Mouse (Mus musculus): ENCODE data around the gene Bahcc1. TPM values are rescaled to one million over a fixed set of nuclear protein-coding genes. Genes with fewer than 3 reads are reported as not detected.
A peak's percentile ranks its signal among the peaks of the same experiment; 100 is the strongest.

Gene Bahcc1
- polyA plus RNA-seq, 1 experiment = 5.9 TPM

DNA sequence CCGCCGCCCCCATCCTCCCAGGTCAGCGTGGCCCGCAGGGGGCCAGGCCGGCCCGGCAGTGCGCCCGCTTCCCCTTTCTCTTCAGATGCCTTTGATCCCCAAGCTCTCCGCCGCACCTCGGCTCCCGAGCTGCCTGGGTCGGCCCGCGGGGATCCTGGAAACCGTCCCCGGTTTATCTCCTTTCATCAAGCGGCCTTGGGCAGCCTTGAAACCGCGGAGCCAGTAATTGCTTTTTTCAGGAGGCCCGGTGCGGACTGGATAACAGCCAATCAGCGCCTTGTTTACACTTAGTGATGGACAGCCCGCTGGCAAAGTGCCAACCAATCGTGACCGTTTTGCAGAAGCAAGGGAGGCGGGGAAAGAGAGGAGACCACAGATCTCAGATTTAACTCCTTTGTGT, 1.4 kb upstream of the Bahcc1 start:
- Histone ChIP-seq H3K27ac (replicated peaks; ENCODE audit: low read depth, low read length) (no peak overlapping the region), H3K4me1 (ENCODE audit: control insufficient read depth, insufficient read depth, insufficient read length, low read length) (peaks cover 32% of the 10 kb centered on the region), H3K4me3 (ENCODE audit: insufficient read depth, low read depth, low read length) (peak overlapping the region; percentile 83)

DNA sequence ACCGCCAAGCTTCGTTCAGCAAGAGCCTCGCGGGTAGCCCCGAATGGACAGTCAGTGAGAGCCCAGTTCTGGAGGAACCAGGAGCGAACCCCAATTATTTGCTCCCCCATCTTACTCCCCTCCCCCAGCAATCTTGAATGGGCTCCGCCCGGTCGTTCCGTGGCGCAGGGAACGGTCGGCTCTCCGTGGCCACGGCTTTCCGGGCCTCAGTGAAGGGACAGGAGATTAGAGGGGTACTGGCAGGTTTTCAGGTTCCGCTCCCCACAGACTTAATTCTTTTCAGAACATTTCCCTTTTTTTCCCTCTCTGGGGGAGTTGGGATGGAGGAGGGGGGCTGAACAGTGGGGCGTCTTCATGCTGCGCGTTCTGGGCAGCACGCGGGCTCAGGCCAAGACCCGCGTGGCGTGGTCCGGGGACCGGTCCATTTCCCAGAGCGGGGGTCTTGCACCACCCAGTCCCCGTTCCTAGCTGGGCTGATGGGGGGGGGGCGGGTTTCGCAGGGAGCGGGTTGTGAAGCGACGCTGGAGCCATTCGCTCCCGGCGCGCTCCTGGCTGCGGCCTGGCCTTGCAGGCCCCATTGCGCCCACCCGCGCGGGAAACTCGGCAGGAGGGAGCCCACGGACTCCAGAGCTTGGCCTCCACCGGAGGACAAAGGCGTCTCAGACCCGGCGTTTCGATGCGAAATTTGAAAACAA, 841 bp downstream of the Bahcc1 start:
- Histone ChIP-seq H3K4me3 (ENCODE audit: insufficient read depth, low read depth, low read length) (peak overlapping the region; percentile 87), H3K4me1 (ENCODE audit: control insufficient read depth, insufficient read depth, insufficient read length, low read length) (peaks cover 12% of the 10 kb centered on the region), H3K27ac (replicated peaks; ENCODE audit: low read depth, low read length) (peak overlapping the region; percentile 83)

DNA sequence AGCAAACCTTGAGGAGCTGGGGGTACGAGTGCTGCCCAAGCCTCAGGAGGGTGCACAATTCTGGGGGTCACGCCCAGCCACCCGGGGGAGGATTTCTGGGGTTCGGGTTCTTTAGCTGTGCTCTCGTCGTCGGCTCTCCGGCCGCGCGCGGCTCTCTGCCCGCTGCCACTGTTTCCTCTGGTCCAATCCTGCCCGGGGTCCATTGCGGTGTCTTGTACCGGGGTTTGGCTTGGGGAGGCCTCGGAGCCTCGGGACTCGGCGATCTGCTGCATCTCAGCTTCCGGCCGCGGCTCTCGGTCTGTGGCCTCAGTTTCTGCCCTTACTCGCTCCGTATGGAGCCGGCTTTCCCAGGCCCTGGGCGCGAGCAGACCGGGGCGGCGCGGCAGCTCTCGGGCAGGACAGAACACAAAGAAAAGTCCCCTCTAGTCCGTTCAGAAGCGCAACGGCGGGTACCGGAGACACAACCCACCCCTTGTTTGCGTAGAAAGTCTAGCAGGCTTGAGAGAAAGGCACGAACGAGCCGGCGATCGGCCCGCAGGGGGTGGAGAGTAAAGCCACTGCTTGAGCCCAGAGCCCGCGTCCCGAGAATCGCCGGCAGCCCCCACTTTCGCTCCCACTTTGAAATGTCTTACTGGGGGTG, 1.5 kb downstream of the Bahcc1 start:
- Histone ChIP-seq H3K27ac (replicated peaks; ENCODE audit: low read depth, low read length) (peak overlapping the region; percentile 83), H3K4me3 (ENCODE audit: insufficient read depth, low read depth, low read length) (peak overlapping the region; percentile 87), H3K4me1 (ENCODE audit: control insufficient read depth, insufficient read depth, insufficient read length, low read length) (peaks cover 10% of the 10 kb centered on the region)

DNA sequence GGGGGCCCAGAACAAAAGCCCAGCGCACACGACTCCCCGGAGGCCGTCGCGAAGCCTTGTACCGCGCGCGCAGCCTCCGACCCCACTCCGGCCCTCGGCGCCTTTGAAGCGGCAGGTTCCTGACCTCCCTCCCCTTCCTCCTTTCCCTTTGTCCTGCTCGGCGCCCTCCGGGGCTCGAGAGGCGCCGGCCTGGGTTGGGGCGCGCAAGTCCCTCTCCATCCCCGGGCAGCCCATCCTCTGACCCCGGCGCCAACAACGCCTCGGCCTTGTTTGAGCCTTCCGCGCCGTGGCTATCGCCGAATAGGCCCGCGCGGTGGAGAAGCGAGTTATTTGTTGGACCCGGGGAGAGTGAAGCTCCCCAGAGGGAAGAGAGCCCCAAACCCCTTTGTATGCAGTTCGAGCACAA, 2.0 kb downstream of the Bahcc1 start:
- H3K27ac ChIP-seq (replicated peaks; ENCODE audit: low read depth, low read length) = peak overlapping the region; percentile 83
- peak overlapping the region; percentile 87 for H3K4me3 ChIP-seq (ENCODE audit: insufficient read depth, low read depth, low read length)
- H3K4me1 ChIP-seq (ENCODE audit: control insufficient read depth, insufficient read depth, insufficient read length, low read length) = peaks cover 12% of the 10 kb centered on the region

DNA sequence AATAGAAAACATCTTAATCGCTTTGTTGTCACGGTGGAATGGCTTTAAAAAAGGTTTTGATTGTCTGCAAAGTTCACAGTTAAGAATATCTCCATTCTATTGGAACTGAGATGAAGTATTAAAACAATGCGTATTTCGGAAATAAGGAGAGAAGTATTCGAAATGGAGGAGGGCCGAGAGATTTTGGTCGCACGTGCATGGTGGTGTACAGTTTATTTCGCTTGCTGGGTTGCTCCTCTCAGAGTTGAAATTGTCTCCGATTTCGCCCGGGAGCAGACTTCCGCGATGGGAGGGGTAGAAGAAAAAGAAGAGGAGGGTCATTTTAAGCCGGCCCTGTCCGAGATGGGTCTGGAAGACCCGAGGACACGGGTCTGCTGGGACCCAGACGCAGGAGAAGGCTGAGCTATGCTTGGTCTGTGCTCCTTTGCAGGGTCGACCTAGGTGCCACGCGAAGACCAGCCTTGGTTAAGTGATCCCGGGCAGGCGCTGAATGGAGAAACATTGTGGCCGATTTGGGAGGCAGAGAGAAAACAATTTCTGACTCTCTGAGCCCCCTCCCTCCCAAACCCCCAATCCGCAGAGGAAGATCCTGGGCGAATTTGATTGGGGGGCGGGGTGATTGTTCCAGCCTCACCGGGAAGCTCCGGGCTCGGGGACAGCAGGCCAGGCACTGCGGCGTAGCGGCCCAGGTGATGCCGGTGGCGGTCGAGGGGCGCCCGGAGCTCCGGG, 2.8 kb downstream of the Bahcc1 start:
- peak overlapping the region; percentile 85 for H3K27ac ChIP-seq (replicated peaks; ENCODE audit: low read depth, low read length)
- H3K4me1 ChIP-seq (ENCODE audit: control insufficient read depth, insufficient read depth, insufficient read length, low read length) = peaks cover 15% of the 10 kb centered on the region
- H3K4me3 ChIP-seq (ENCODE audit: insufficient read depth, low read depth, low read length) = peak overlapping the region; percentile 87

DNA sequence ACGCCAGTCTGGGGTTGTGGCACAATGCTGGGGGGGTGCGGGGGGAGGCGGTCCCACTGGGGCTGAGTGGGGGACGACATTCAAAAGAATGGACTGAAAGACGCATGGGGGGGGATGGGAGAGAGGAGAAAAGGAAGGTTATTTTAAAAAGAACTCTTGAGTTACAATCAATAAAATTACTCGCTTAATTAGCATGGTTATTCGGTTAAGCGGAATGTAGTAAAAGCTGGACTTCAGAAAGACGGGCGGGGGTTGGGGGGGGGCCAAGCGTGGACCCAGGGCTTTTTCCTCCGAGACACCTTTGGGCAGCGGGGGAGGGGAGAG, 3.3 kb downstream of the Bahcc1 start:
- Histone ChIP-seq H3K4me1 (ENCODE audit: control insufficient read depth, insufficient read depth, insufficient read length, low read length) (peaks cover 19% of the 10 kb centered on the region), H3K27ac (replicated peaks; ENCODE audit: low read depth, low read length) (peak overlapping the region; percentile 82), H3K4me3 (ENCODE audit: insufficient read depth, low read depth, low read length) (peak overlapping the region; percentile 87)

DNA sequence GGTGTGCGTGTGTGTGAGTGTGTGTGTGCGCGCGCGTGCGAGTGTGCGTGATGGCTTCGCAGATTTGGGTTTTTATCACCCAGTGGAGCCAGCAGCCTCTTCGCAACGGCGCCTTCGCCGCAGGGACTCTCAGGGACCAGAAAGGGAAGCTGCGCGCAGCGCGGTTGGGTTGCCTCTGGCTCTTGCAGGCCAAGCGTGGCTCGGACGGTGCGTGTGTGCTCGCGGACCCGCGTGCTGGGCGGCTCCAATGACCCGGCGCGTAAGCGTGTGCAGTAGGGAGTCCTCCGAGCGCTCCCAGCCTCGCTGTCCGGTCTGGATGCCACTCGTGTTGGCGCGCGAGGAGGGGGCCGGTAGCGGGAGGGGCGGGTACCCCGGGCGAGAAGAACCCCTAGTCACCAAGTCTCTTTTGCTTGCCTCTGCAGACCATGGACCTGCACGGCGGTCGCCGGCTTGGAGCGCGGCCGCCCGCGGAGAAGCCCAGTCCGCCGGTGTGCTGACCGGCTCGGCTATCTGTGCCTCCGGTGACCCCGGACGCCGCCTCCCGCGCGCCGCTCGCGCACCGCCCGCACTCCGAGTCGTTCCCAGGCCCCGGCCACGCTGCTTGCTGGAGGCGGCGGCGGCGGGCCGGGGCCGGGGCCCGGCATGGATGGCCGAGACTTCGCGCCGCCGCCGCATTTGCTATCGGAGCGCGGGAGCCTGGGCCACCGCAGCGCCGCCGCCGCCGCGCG, 3.9 kb downstream of the Bahcc1 start:
- Histone ChIP-seq H3K27ac (replicated peaks; ENCODE audit: low read depth, low read length) (peak overlapping the region; percentile 82), H3K4me3 (ENCODE audit: insufficient read depth, low read depth, low read length) (peak overlapping the region; percentile 87), H3K4me1 (ENCODE audit: control insufficient read depth, insufficient read depth, insufficient read length, low read length) (peaks cover 22% of the 10 kb centered on the region)

DNA sequence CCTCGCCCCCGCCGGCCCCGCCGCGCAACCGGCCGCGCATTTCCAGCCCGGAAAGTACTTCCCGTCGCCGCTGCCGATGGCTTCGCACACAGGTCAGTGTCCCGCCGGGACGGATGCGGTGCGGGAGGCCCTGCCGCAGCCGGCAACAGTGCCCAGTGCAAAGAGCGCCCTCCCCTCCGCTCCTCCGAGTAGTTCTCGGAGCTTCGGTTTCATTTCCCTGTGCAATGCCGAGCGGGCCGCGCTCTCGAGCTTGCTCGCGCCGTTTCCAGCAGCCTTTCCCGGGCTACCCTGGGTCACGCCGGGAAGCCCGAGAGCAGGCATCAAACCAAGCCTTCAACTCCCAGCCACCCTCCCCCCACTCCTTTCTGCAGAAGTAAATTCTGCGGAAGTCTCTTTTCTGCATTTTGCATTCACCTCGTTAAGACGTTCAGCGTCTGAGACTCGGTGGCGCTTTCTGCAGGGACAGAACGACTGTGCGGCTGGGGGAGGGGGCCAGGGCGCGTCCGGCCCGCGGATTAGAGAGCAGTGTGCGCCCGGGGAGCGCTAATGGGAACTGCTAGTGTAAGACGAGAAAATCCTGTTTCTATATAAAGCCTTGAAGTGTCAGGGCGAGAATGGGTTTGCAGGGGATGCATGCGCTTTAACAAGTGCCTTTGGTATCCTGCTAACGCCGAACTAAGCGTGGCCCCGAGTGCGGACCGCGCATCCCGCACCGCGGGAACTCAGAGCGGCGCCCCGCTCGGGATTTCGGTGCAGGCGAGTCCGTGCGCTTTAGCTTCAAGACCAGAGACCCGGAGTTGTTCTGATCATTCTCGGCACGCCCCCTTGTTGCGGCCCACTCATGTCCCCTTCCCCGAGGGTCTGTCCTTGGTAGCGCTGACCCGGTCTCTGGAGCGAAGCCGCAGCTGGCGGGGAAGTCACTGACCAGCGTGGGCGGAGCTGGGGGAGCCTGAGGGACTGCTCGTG, 4.7 kb downstream of the Bahcc1 start:
- peak overlapping the region; percentile 82 for H3K27ac ChIP-seq (replicated peaks; ENCODE audit: low read depth, low read length)
- H3K4me3 ChIP-seq (ENCODE audit: insufficient read depth, low read depth, low read length) = peak overlapping the region; percentile 87
- peaks cover 27% of the 10 kb centered on the region for H3K4me1 ChIP-seq (ENCODE audit: control insufficient read depth, insufficient read depth, insufficient read length, low read length)

DNA sequence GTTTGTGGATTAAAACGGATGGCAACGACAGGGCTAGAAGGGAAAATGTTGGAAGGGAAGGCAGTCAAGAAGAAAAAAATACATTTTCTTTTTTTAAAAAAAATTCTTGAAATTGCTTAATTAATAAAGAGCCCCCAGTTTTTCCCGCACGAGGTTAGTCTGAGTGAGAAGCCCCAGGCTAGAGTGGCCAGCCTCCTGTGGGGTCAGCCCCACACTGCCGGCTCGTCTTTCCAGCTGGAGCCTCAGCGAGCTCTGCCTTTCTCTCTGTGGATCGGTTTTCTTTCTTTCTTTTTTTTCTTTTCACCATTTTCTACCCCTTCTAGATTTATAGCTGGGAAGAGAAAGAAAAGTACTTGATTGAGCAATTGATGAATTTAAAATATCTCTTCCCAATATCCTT, 5.6 kb downstream of the Bahcc1 start:
- H3K27ac ChIP-seq (replicated peaks; ENCODE audit: low read depth, low read length) = peak overlapping the region; percentile 23
- H3K4me1 ChIP-seq (ENCODE audit: control insufficient read depth, insufficient read depth, insufficient read length, low read length) = peaks cover 34% of the 10 kb centered on the region
- peak overlapping the region; percentile 33 for H3K4me3 ChIP-seq (ENCODE audit: insufficient read depth, low read depth, low read length)

DNA sequence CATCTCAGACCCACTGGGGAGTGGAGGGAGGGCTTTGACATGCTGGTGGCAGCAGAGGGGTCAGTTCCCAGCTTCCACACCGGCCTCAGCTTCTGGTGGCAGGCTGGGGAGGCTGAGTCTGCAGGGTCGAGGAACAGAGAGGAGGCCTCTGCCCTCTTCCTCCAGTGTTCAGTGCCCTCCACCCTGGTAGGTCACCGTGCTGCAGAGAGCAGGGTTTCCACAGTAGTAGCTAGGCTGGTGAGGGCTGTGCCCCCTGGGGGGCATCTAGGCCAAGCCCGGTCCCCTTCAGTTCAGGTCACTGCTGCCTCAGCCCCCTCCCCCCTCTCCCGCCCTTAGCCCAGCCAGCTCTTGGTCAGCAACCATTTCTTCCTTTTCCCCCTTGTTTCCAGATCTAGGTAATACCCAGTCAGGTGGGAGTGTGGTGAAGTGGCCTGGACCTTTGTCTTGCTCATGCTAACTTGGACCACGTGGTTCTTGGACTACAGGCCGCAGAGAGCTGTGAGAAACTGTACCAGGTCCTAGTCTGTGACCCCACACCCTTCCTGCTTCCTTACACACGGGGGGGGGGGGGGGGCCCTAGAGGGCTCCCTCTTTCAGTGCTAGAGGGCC, 6.1 kb downstream of the Bahcc1 start:
- Histone ChIP-seq H3K4me1 (ENCODE audit: control insufficient read depth, insufficient read depth, insufficient read length, low read length) (peaks cover 36% of the 10 kb centered on the region), H3K4me3 (ENCODE audit: insufficient read depth, low read depth, low read length) (peak overlapping the region; percentile 33), H3K27ac (replicated peaks; ENCODE audit: low read depth, low read length) (peak overlapping the region; percentile 23)

DNA sequence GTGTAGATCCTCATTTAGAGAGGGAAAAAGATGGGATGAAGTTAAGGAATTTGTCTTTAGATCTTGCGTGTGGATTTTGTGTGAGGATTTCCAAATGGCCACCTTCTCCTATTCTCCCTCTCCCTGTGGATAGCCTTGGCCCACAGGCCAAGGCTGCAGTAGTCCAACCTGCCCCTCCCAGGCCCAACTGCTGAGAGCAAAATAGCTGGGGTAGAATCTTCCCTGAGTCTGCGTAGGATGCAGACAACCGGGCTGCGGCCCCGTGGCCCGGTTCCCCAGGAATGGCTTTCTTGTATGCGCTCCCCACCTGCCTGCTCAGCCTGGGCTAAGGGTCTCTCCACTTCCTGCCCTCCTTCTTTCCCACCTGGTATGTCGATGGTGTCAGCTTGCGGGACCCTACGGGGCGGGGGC, 6.8 kb downstream of the Bahcc1 start:
- peak overlapping the region; percentile 78 for H3K27ac ChIP-seq (replicated peaks; ENCODE audit: low read depth, low read length)
- H3K4me3 ChIP-seq (ENCODE audit: insufficient read depth, low read depth, low read length) = peak overlapping the region; percentile 17
- H3K4me1 ChIP-seq (ENCODE audit: control insufficient read depth, insufficient read depth, insufficient read length, low read length) = peaks cover 38% of the 10 kb centered on the region

DNA sequence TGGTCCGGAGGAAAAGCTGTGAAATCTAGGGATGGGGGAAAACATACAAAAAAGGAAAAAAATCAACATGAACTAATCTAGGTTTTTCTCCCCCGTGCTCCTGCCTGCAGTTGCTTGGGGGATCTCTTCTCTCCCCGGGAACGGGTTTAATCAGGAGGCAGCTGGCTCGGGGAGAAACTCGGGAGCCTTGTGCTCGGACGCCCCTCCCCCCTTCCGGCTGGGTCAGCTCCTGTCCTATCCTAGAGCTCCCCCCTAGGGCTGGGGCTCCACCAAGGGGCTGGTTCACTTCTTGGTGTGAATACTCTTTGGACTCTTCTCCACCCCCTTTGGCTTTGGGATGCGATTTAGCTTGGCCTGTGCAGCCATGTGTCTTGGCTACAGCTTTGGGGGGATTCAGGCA, 7.5 kb downstream of the Bahcc1 start:
- peaks cover 39% of the 10 kb centered on the region for H3K4me1 ChIP-seq (ENCODE audit: control insufficient read depth, insufficient read depth, insufficient read length, low read length)
- H3K27ac ChIP-seq (replicated peaks; ENCODE audit: low read depth, low read length) = peak overlapping the region; percentile 45; the same call in 1 of the 2 replicates

DNA sequence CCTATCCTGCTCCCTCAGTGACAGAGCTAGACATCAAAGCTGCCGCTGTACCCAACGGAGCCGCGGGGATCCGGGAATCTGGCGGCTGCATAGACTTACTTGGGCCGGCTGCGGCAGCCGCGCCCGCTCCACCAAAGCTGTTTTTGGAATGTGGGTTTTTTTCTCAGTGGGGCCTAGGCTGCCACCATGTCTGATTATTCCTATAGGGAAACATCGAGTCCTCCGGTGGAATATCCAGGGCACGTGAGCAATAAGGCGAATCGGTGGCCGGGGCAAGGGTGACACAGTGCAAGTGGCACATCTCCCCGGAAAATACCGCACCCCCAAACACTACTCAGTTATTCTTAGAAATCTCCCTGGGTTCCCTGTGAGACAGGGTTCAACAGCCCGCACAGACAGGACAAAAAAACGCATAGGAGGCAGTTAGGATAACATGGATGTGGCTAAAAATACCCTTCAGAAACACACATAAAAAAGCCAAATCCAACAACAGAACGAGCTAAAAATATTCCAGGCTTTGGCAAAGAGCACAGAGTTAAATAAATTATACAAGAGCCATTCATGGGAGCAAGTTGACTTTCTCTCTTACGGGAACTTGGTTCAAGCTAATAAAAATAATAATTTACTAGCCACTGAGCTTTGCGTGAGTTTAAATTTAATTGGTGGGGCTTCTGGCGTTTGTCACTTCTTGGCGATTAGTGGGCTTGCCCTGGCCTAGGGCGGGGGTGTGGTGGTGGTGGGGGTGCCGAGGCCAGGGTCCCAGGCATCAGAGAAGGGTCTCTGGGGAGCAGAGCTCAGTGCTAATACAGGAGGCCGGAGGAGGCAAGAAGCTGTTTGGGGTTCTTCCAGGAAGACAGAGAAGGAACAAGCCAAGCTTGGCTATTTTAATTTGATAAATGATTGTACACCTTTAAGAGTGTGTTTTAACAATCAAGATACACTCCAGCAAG, 8.5 kb downstream of the Bahcc1 start:
- Histone ChIP-seq H3K4me3 (ENCODE audit: insufficient read depth, low read depth, low read length) (peak overlapping the region; percentile 26), H3K4me1 (ENCODE audit: control insufficient read depth, insufficient read depth, insufficient read length, low read length) (peaks cover 39% of the 10 kb centered on the region), H3K27ac (replicated peaks; ENCODE audit: low read depth, low read length) (peak overlapping the region; percentile 67)

More for the DNA sequence above, 7.5 kb downstream of the Bahcc1 start:
- H3K4me3 ChIP-seq (ENCODE audit: insufficient read depth, low read depth, low read length) = peak overlapping the region; percentile 13; the same call in 1 of the 2 replicates
